Mouse (Mus musculus): ENCODE measurements around the gene Rabep1. TPM values are rescaled to one million over a fixed set of nuclear protein-coding genes. Genes with fewer than 3 reads are reported as not detected.
"Not testable (repeated sequence)": the region's sequence is repeated elsewhere in the genome, so short reads cannot be mapped to it uniquely, and the experiment has no call there.

The Rabep1 gene
- total RNA-seq, 1 experiment from 2014 or later: 84.5 TPM

- ATAC-seq (ENCODE audit: extremely low read depth, insufficient number of reproducible peaks, low FRiP score, poor library complexity, severe bottlenecking): no peak
These were observed 29.5 kb downstream of the Rabep1 start for GRCm38 (mm10) chr11:70873846-70874613.

GRCm38 (mm10) chr11:70877670-70878069, 33.1 kb downstream of the Rabep1 start:
- no peak for ATAC-seq (ENCODE audit: extremely low read depth, insufficient number of reproducible peaks, low FRiP score, poor library complexity, severe bottlenecking)

GRCm38 (mm10) chr11:70882905-70883430, 38.4 kb downstream of the Rabep1 start:
- ATAC-seq (ENCODE audit: extremely low read depth, insufficient number of reproducible peaks, low FRiP score, poor library complexity, severe bottlenecking): no peak

- ATAC-seq (ENCODE audit: extremely low read depth, insufficient number of reproducible peaks, low FRiP score, poor library complexity, severe bottlenecking): no peak
These were observed 46.1 kb downstream of the Rabep1 start for GRCm38 (mm10) chr11:70890643-70891042.

GRCm38 (mm10) chr11:70891616-70892015, 47.0 kb downstream of the Rabep1 start:
- ATAC-seq (ENCODE audit: extremely low read depth, insufficient number of reproducible peaks, low FRiP score, poor library complexity, severe bottlenecking): no peak

- no peak for ATAC-seq (ENCODE audit: extremely low read depth, insufficient number of reproducible peaks, low FRiP score, poor library complexity, severe bottlenecking)
These were observed 53.1 kb downstream of the Rabep1 start for GRCm38 (mm10) chr11:70897680-70898079.

GRCm38 (mm10) chr11:70898182-70898581, 53.6 kb downstream of the Rabep1 start:
- not testable (repeated sequence) for ATAC-seq (ENCODE audit: extremely low read depth, insufficient number of reproducible peaks, low FRiP score, poor library complexity, severe bottlenecking)

GRCm38 (mm10) chr11:70906681-70907080, 62.1 kb downstream of the Rabep1 start:
- no peak for ATAC-seq (ENCODE audit: extremely low read depth, insufficient number of reproducible peaks, low FRiP score, poor library complexity, severe bottlenecking)

- ATAC-seq (ENCODE audit: extremely low read depth, insufficient number of reproducible peaks, low FRiP score, poor library complexity, severe bottlenecking): no peak
These were observed 66.7 kb downstream of the Rabep1 start for GRCm38 (mm10) chr11:70911323-70911722.

GRCm38 (mm10) chr11:70911920-70912319, 67.3 kb downstream of the Rabep1 start:
- no peak for ATAC-seq (ENCODE audit: extremely low read depth, insufficient number of reproducible peaks, low FRiP score, poor library complexity, severe bottlenecking)

GRCm38 (mm10) chr11:70917896-70918295, 73.3 kb downstream of the Rabep1 start:
- no peak for ATAC-seq (ENCODE audit: extremely low read depth, insufficient number of reproducible peaks, low FRiP score, poor library complexity, severe bottlenecking)

- no peak for ATAC-seq (ENCODE audit: extremely low read depth, insufficient number of reproducible peaks, low FRiP score, poor library complexity, severe bottlenecking)
These were observed 74.9 kb downstream of the Rabep1 start for GRCm38 (mm10) chr11:70919524-70919923.

- no peak for ATAC-seq (ENCODE audit: extremely low read depth, insufficient number of reproducible peaks, low FRiP score, poor library complexity, severe bottlenecking)
These were observed 86.9 kb downstream of the Rabep1 start for GRCm38 (mm10) chr11:70931461-70931860.

- ATAC-seq (ENCODE audit: extremely low read depth, insufficient number of reproducible peaks, low FRiP score, poor library complexity, severe bottlenecking): no peak
These were observed 90.7 kb downstream of the Rabep1 start for GRCm38 (mm10) chr11:70935316-70935715.

GRCm38 (mm10) chr11:70942596-70942995, 98.0 kb downstream of the Rabep1 start:
- ATAC-seq (ENCODE audit: extremely low read depth, insufficient number of reproducible peaks, low FRiP score, poor library complexity, severe bottlenecking): no peak

- ATAC-seq (ENCODE audit: extremely low read depth, insufficient number of reproducible peaks, low FRiP score, poor library complexity, severe bottlenecking): no peak
These were observed 99.1 kb downstream of the Rabep1 start for GRCm38 (mm10) chr11:70943651-70944050.

GRCm38 (mm10) chr11:70944935-70945817, 100.6 kb downstream of the Rabep1 start:
- ATAC-seq (ENCODE audit: extremely low read depth, insufficient number of reproducible peaks, low FRiP score, poor library complexity, severe bottlenecking): no peak

GRCm38 (mm10) chr11:70954711-70955110, 110.1 kb downstream of the Rabep1 start:
- ATAC-seq (ENCODE audit: extremely low read depth, insufficient number of reproducible peaks, low FRiP score, poor library complexity, severe bottlenecking): no peak

GRCm38 (mm10) chr11:70960786-70961554, 116.4 kb downstream of the Rabep1 start:
- no peak for ATAC-seq (ENCODE audit: extremely low read depth, insufficient number of reproducible peaks, low FRiP score, poor library complexity, severe bottlenecking)
